ENCODE assay signal across 25 mouse cellular contexts in the genomic region with DNA sequence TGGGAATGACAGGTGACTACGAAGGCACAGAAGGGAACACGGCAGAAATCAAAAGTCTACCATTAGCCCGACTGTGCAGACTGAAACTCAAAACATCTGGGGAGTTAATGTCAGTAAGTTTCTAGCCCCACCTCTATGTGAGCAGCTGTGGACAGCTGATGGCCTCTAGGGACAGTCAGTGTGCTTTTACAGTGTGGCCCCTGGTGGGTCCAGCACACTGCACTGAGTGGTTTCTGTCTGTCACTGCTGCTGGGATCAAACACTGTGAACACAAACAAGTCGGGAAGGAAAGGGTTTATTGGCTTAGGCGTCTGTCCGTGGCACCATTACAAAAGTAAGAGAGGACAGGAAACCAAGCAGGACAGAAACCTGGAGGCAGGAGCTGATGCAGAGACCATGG.
"Had no signal": no experiment of that assay in that cellular context is flagged by ENCODE, and none has a peak within 500 bp of the region (broad histone marks: within the 10 kb centered on the region; RNA-seq: fewer than 3 reads in every experiment).

No protein-coding gene starts in this region.

- H3K4me2 ChIP-seq: heart, embryonic 12.5 days; hindbrain, embryonic 13.5 days; hindbrain, embryonic 15.5 days; kidney, embryonic 15.5 days; limb, embryonic 13.5 days; limb, embryonic 15.5 days; liver, embryonic 12.5 days had no signal

- H3K36me3 ChIP-seq: hindbrain, embryonic 13.5 days; hindbrain, embryonic 15.5 days had no signal

- H3K27me3 ChIP-seq: heart, embryonic 12.5 days; hindbrain, embryonic 13.5 days; hindbrain, embryonic 15.5 days; kidney, embryonic 15.5 days; limb, embryonic 13.5 days; limb, embryonic 15.5 days; liver, embryonic 12.5 days had no signal

- H3K9ac ChIP-seq: heart, embryonic 12.5 days; hindbrain, embryonic 13.5 days; hindbrain, embryonic 15.5 days; kidney, embryonic 15.5 days; limb, embryonic 13.5 days; limb, embryonic 15.5 days; liver, embryonic 12.5 days; liver, embryonic 14.5 days had no signal

- H3K9me3 ChIP-seq: heart, embryonic 10.5 days; heart, embryonic 12.5 days; hindbrain, embryonic 13.5 days; hindbrain, embryonic 15.5 days; kidney, embryonic 15.5 days; limb, embryonic 13.5 days; limb, embryonic 15.5 days; liver, embryonic 12.5 days had no signal

- H3K4me1 ChIP-seq: kidney, embryonic 15.5 days had no signal

- H3K27ac ChIP-seq: gastrocnemius, adult 2 months; heart, embryonic 10.5 days; hindbrain, embryonic 13.5 days; hindbrain, embryonic 15.5 days; hindbrain, postnatal 0 days; kidney, embryonic 15.5 days; kidney, postnatal 0 days; left cerebral cortex, adult 2 months; limb, embryonic 13.5 days; limb, embryonic 15.5 days; liver, embryonic 12.5 days; liver, embryonic 14.5 days had no signal

- ATAC-seq: hindbrain, postnatal 0 days; intestine, embryonic 16.5 days; liver, embryonic 12.5 days had no signal

- DNase-seq: gastrocnemius, adult 2 months; gastrocnemius, postnatal 10 days; gastrocnemius, postnatal 36 days; heart, adult 18-20 months; heart, postnatal 10 days; heart, postnatal 36 days; kidney, adult 11 months; kidney, adult 2 months; kidney, adult 9 months; kidney, postnatal 14 days; kidney, postnatal 36 days; layer of hippocampus, adult 9-11 months had no signal

- H3K4me3 ChIP-seq: gastrocnemius, adult 2 months; heart, embryonic 10.5 days; heart, embryonic 12.5 days; hindbrain, embryonic 13.5 days; hindbrain, embryonic 15.5 days; kidney, embryonic 15.5 days; left cerebral cortex, adult 2 months; limb, embryonic 13.5 days; limb, embryonic 15.5 days; liver, embryonic 12.5 days had no signal
